Mouse (Mus musculus): ENCODE measurements around the gene Baiap3. TPM values are rescaled to one million over a fixed set of nuclear protein-coding genes. Genes with fewer than 3 reads are reported as not detected.
A peak's percentile ranks its signal among the peaks of the same experiment; 100 is the strongest.

Gene Baiap3
- polyA plus RNA-seq, 1 experiment from 2014 or later, result 2.8 TPM

DNA sequence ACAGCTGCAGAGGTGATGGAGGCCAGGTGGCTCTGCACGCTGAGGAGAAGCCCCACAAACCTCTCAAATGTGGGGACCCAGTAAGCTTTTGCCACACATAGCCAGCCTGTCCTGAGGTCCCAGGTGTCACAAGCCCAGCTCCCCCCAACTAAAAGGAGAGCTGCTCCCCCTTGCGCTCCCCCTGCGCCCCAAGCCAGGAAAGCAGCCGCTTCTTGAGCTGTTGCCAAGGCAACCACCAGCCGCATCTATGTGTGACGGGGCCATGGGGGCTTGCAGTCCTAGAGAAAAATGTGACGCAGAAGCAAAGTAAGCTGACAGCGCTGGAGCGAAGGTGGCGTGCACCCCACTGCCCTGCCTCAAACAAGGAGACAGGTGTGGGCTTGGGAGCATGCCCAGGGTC lies 2.4 kb downstream of the Baiap3 start:
- Histone ChIP-seq H3K36me3 (ENCODE audit: insufficient read depth, low read length) (no peaks in the 10 kb centered on the region), H3K4me2 (replicated peaks; ENCODE audit: low read depth, low read length) (no peak overlapping the region), H3K9ac (replicated peaks; ENCODE audit: low read depth) (no peak overlapping the region), H3K4me3 (ENCODE audit: low read depth, low read length) (no peak overlapping the region), H3K9me3 (ENCODE audit: low read length) (no peaks in the 10 kb centered on the region), H3K27ac (ENCODE audit: low read length) (no peak overlapping the region), H3K27me3 (replicated peaks; ENCODE audit: insufficient read depth, low read length) (peaks cover 5% of the 10 kb centered on the region; the same call in 1 of the 2 replicates), H3K4me1 (ENCODE audit: insufficient read depth, low read depth, low read length) (peaks cover 7% of the 10 kb centered on the region; the same call in 1 of the 2 replicates)
- DNase-seq (ENCODE audit: low spot score) (no peak), ATAC-seq (no peak)
- TF ChIP-seq EP300 (IDR thresholded peaks at IDR 0.05) (no peak), CTCF (IDR thresholded peaks at IDR 0.05) (no peak)
- 24% methylated on average over 10 of the region's 10 CpGs for WGBS

DNA sequence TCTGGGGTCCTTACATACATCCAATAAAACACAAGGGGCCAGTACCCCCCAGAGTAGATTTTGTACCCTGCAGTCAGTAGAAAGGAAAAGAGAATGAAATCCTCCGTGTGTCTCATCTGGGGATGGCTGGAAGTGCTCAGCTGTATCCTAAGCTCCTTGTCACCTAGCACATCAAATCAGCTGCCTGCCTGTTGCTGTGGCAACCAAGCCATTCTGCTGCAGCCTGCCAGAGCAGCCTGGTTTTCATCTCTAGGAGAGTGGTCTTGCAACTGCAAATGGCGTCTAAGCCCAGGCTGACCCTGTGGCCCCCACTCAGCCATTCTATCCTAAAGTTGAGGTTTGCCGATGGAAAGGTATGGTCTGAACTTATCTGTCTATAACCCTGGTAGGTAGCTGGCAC lies 3.5 kb downstream of the Baiap3 start:
- Histone ChIP-seq H3K27ac (ENCODE audit: low read length) (no peak overlapping the region), H3K27me3 (replicated peaks; ENCODE audit: insufficient read depth, low read length) (peaks cover 5% of the 10 kb centered on the region; the same call in 1 of the 2 replicates)
- no peak for ATAC-seq

DNA sequence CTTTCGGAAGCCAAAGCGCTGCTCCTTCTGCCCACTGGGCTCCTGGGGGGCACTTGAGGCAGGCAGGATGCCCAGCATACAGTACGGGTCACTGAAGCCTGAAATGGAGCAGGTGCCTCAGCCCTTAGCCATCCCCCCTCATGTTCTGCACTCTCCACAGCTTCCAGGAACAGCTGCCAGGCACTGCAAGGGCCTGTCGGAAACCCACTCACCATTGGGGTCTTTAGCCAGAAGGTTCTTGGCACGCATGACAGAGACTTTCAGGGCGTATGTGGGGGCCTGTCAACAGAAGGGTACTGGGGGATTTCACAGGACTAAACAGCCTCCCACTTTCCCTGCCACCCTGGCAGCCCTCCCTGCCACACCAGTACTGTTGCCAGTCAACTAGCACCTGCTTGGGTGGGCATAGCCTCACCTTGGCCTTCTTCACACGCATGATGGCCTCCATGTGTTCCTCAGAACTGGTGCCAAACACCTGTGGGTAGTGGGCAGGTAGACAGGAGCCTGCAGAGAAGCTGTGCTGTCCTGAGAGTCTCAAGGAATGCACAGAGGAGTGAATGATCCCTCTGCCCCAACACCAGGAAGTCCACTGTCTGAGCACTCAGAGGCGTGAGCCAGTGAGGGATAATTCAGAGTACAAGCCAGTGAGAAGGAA lies 5.9 kb downstream of the Baiap3 start:
- no peak overlapping the region for H3K9ac ChIP-seq (replicated peaks; ENCODE audit: low read depth)
- no peaks in the 10 kb centered on the region for H3K36me3 ChIP-seq (ENCODE audit: insufficient read depth, low read length)
- H3K4me2 ChIP-seq (replicated peaks; ENCODE audit: low read depth, low read length), result no peak overlapping the region
- TF ChIP-seq CTCF (IDR thresholded peaks at IDR 0.05), result no peak
- no peak for TF ChIP-seq EP300 (IDR thresholded peaks at IDR 0.05)
- no peak overlapping the region for H3K27ac ChIP-seq (ENCODE audit: low read length)
- H3K27me3 ChIP-seq (replicated peaks; ENCODE audit: insufficient read depth, low read length), result peaks cover 5% of the 10 kb centered on the region; the same call in 1 of the 2 replicates
- H3K4me1 ChIP-seq (ENCODE audit: insufficient read depth, low read depth, low read length), result no peaks in the 10 kb centered on the region
- ATAC-seq (no peak), DNase-seq (ENCODE audit: low spot score) (no peak)
- 64% methylated on average over 8 of the region's 8 CpGs for WGBS
- no peak overlapping the region for H3K4me3 ChIP-seq (ENCODE audit: low read depth, low read length)
- H3K9me3 ChIP-seq (ENCODE audit: low read length), result no peaks in the 10 kb centered on the region

More for the DNA sequence above, 3.5 kb downstream of the Baiap3 start:
- WGBS, result 35% methylated on average over 3 of the region's 3 CpGs
- H3K4me3 ChIP-seq (ENCODE audit: low read depth, low read length), result no peak overlapping the region
- H3K36me3 ChIP-seq (ENCODE audit: insufficient read depth, low read length), result no peaks in the 10 kb centered on the region
- TF ChIP-seq CTCF (IDR thresholded peaks at IDR 0.05) (no peak), EP300 (IDR thresholded peaks at IDR 0.05) (no peak)
- no peak overlapping the region for H3K9ac ChIP-seq (replicated peaks; ENCODE audit: low read depth)
- H3K4me2 ChIP-seq (replicated peaks; ENCODE audit: low read depth, low read length), result no peak overlapping the region
- no peak for DNase-seq (ENCODE audit: low spot score)
- peaks cover 7% of the 10 kb centered on the region; the same call in 1 of the 2 replicates for H3K4me1 ChIP-seq (ENCODE audit: insufficient read depth, low read depth, low read length)
- no peaks in the 10 kb centered on the region for H3K9me3 ChIP-seq (ENCODE audit: low read length)

DNA sequence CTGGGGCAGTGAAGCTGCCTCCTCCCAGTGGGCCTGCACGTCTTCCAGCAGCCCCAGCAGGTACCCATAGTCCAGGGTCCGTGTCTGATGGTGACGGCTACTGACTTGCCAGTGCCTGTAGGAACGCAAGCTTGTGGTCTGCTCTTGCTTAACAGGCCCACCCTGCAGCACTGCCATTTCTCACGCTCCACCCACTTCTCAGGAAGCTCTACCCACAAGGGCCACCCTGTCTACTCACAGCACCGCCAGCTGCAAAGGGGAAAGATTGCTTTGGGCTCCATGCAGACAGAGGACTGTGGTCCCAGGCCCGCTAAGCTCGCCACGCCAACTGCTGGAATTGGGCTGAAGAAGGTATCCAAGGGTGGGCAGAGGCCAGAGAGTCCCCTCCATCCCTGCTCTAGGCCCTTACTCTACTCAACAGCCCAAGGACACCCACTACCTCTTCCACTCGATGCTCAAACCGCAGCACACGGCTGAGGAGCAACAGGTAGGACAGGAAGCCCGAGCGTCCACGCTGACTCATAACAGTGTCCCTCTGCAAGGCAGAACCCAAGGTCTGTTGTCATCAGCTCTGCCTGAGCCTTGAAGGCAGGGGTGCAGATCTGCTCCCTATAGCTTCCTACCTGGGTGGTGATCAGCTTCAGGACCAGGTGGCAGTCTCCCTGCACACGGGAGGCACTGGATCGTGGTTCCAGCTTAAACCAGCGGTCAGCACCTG lies 8.0 kb downstream of the Baiap3 start:
- 73% methylated on average over 18 of the region's 18 CpGs for WGBS
- no peaks in the 10 kb centered on the region for H3K27me3 ChIP-seq (replicated peaks; ENCODE audit: insufficient read depth, low read length)
- no peak overlapping the region for H3K9ac ChIP-seq (replicated peaks; ENCODE audit: low read depth)
- H3K27ac ChIP-seq (ENCODE audit: low read length), result no peak overlapping the region
- no peaks in the 10 kb centered on the region for H3K9me3 ChIP-seq (ENCODE audit: low read length)
- no peak overlapping the region for H3K4me2 ChIP-seq (replicated peaks; ENCODE audit: low read depth, low read length)
- H3K4me3 ChIP-seq (ENCODE audit: low read depth, low read length), result no peak overlapping the region
- H3K36me3 ChIP-seq (ENCODE audit: insufficient read depth, low read length), result 0 out of 2 replicates have a peak, but pooled peaks cover under 1% of the 10 kb centered on the region
- H3K4me1 ChIP-seq (ENCODE audit: insufficient read depth, low read depth, low read length), result no peaks in the 10 kb centered on the region
- no peak for TF ChIP-seq CTCF (IDR thresholded peaks at IDR 0.05)
- ATAC-seq (no peak), DNase-seq (ENCODE audit: low spot score) (no peak)

DNA sequence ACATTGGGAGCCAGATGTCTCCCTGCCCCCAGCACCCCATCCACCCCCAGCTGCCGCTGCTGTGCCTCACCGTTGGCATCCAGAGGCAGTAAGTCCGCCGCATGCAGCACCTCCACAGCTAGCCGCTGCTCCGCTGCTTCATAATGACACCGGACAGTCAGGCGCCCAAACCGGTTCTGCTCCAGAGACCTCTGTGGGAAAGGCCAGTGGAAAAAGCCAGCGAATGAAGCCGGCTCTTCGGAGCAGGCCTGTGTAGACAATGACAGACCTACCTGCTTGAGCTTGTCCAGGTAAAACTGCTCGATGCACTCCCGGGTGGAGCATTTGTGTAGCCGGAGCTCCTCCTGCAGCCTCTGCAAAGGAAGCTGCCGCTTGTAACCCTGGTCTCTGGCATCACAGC lies 11.9 kb downstream of the Baiap3 start:
- no peak overlapping the region for H3K27ac ChIP-seq (ENCODE audit: low read length)
- DNase-seq (ENCODE audit: low spot score) (no peak), ATAC-seq (no peak)
- no peak overlapping the region for H3K9ac ChIP-seq (replicated peaks; ENCODE audit: low read depth)
- 63% methylated on average over 16 of the region's 16 CpGs for WGBS
- TF ChIP-seq EP300 (IDR thresholded peaks at IDR 0.05) (no peak), CTCF (IDR thresholded peaks at IDR 0.05) (no peak)
- H3K9me3 ChIP-seq (ENCODE audit: low read length), result no peaks in the 10 kb centered on the region
- H3K27me3 ChIP-seq (replicated peaks; ENCODE audit: insufficient read depth, low read length), result no peaks in the 10 kb centered on the region
- H3K4me1 ChIP-seq (ENCODE audit: insufficient read depth, low read depth, low read length), result peaks cover 6% of the 10 kb centered on the region; the same call in 1 of the 2 replicates
- H3K4me2 ChIP-seq (replicated peaks; ENCODE audit: low read depth, low read length), result no peak overlapping the region
- peaks cover 7% of the 10 kb centered on the region; the same call in 1 of the 2 replicates for H3K36me3 ChIP-seq (ENCODE audit: insufficient read depth, low read length)
- no peak overlapping the region for H3K4me3 ChIP-seq (ENCODE audit: low read depth, low read length)

DNA sequence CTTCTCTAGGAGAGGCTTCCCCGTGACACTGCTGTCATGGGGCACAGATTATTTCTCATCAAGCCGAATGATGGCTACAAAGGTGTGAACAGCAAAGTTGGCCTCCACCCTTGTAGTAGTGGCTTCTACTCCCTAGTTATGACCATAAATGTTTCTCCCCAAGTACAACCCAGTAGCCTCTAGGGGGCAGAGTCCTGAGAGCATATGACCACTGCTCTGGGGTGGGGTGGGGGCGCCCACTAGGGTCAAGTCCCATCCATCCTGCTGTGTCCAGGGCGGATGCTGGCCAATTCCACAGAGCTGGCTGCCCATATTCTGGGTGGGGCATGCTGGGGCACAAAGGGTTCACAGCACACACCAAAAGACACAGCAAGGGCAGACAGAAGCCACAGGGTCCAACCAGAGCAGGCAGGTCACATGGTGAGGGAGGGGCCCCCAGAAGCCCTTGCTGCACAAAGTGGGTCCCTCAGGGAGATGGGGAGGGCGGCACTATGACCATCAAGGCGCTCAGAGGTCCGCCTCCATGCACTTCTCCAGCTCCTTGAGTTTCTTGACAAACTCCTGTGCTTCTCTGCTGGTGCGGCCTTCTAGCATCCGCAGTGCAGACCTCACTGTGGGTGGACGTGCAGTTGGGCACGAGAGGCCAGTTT lies 12.9 kb downstream of the Baiap3 start:
- no peak for ATAC-seq
- Histone ChIP-seq H3K4me1 (ENCODE audit: insufficient read depth, low read depth, low read length) (peaks cover 6% of the 10 kb centered on the region; the same call in 1 of the 2 replicates), H3K9ac (replicated peaks; ENCODE audit: low read depth) (no peak overlapping the region), H3K27ac (ENCODE audit: low read length) (no peak overlapping the region), H3K9me3 (ENCODE audit: low read length) (no peaks in the 10 kb centered on the region), H3K27me3 (replicated peaks; ENCODE audit: insufficient read depth, low read length) (no peaks in the 10 kb centered on the region), H3K4me3 (ENCODE audit: low read depth, low read length) (no peak overlapping the region), H3K4me2 (replicated peaks; ENCODE audit: low read depth, low read length) (no peak overlapping the region), H3K36me3 (ENCODE audit: insufficient read depth, low read length) (peaks cover 7% of the 10 kb centered on the region; the same call in 1 of the 2 replicates)
- TF ChIP-seq CTCF (IDR thresholded peaks at IDR 0.05), result peak; percentile 30
- no peak for TF ChIP-seq EP300 (IDR thresholded peaks at IDR 0.05)
- DNase-seq (ENCODE audit: low spot score), result no peak
- WGBS, result 85% methylated on average over 11 of the region's 11 CpGs
